Mouse (Mus musculus) megakaryocyte, embryonic 14.5 days (primary cell): ENCODE measurements around the gene Nsun2. TPM values are rescaled to one million over a fixed set of nuclear protein-coding genes. Genes with fewer than 3 reads are reported as not detected.
A peak's percentile ranks its signal among the peaks of the same experiment; 100 is the strongest.
"Not testable (repeated sequence)": the region's sequence is repeated elsewhere in the genome, so short reads cannot be mapped to it uniquely, and the experiment has no call there.

ENCODE experiments used
- H3K27me3 ChIP-seq: replicated peaks from 2 replicates; pipeline ENCODE3; 2012; ENCODE audit warnings: inconsistent platforms
- H3K36me3 ChIP-seq: replicated peaks from 2 replicates; pipeline ENCODE3; 2012; ENCODE audit warnings: low read length, inconsistent platforms, mixed read lengths
- H3K4me1 ChIP-seq: 2 replicates; pipeline ENCODE4 v1.6.1; 2012; ENCODE audit warnings: inconsistent platforms
- H3K4me3 ChIP-seq: replicated peaks from 2 replicates; pipeline ENCODE3; 2012; ENCODE audit warnings: moderate library complexity, mild to moderate bottlenecking, inconsistent platforms
- H3K9me3 ChIP-seq: 2 replicates; pipeline ENCODE4 v1.6.1; 2012; ENCODE audit warnings: inconsistent platforms
- FLI1 ChIP-seq: IDR thresholded peaks from 2 replicates; pipeline ENCODE4 v1.6.1; 2012; ENCODE audit warnings: low read length, inconsistent platforms, mixed read lengths
- GATA1 ChIP-seq: IDR thresholded peaks from 3 replicates; pipeline ENCODE4 v1.6.1; 2012; ENCODE audit warnings: mixed read lengths, low read length, inconsistent platforms, borderline replicate concordance
- polyA plus RNA-seq: library from polyadenylated mRNA; stranded (reverse); fragments of >175 nt; gene quantifications from 2 replicates; pipeline ENCODE4 v1.2.3, GENCODE M21; 2012; ENCODE audit warnings: low replicate concordance; ENCODE audit not compliant: insufficient read depth

The Nsun2 gene
- polyA plus RNA-seq, 1 experiment, result 18.8 TPM

DNA sequence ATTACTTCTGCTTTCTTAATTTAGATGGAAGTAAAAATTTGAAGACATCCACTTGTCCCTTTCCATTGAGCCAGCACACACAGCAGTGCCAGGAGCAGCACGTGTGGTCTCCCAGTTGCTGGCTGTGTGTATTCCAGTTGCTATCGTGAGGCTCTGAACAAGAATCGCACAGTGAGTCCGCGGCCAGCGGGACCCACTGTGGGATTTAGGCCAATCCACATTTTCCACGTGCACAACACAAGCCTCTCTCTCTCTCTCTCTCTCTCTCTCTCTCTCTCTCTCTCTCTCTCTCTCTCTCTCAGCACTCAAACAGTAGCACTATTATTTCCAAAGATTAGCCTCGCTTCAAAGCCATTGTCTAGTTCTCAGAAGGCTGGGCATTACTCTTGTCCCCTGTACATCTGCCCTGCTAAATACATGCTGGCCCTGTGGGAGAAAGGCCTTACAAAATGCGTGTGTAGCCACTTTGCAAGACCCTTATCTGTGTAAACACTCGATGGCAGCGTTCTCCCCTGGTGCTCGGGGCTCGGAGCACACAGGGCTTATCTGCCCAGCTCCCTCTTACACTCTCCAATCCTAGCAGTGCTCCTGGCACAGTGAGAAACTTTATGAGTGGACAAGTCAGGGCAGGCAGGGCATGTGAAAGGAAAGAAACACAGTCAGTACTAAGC lies 25.9 kb downstream of the Nsun2 start:
- H3K4me1 ChIP-seq, result 0 out of 2 replicates have a peak, but pooled peaks cover 3% of the 10 kb centered on the region
- TF ChIP-seq GATA1 (no peak), FLI1 (no peak)
- no peaks in the 10 kb centered on the region for H3K9me3 ChIP-seq
- no peaks in the 10 kb centered on the region for H3K36me3 ChIP-seq
- peaks cover 8% of the 10 kb centered on the region for H3K27me3 ChIP-seq
- H3K4me3 ChIP-seq, result no peak overlapping the region

DNA sequence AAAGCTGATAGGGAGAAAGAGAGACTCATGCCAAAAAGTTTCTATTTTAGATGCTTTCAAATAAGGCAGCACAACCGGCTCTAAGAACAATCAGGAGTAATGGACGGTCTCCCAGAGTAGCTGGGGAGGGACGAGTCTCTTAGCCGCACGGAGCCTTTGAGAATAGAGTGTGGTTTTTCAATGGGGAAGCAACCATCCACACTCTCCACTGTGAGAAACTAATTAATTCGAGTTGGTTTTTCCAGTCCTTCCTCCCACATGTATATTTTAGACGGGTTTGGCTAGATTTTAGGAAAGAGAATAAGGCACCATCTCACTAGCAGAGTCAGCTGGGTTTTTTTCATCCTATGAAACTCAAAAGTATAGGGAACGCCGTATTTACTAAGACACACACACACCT lies 28.5 kb downstream of the Nsun2 start:
- peaks cover 8% of the 10 kb centered on the region for H3K27me3 ChIP-seq
- H3K36me3 ChIP-seq, result no peaks in the 10 kb centered on the region
- H3K4me1 ChIP-seq, result 0 out of 2 replicates have a peak, but pooled peaks cover 3% of the 10 kb centered on the region
- H3K4me3 ChIP-seq, result no peak overlapping the region
- no peak for TF ChIP-seq FLI1
- TF ChIP-seq GATA1, result no peak
- H3K9me3 ChIP-seq, result no peaks in the 10 kb centered on the region

DNA sequence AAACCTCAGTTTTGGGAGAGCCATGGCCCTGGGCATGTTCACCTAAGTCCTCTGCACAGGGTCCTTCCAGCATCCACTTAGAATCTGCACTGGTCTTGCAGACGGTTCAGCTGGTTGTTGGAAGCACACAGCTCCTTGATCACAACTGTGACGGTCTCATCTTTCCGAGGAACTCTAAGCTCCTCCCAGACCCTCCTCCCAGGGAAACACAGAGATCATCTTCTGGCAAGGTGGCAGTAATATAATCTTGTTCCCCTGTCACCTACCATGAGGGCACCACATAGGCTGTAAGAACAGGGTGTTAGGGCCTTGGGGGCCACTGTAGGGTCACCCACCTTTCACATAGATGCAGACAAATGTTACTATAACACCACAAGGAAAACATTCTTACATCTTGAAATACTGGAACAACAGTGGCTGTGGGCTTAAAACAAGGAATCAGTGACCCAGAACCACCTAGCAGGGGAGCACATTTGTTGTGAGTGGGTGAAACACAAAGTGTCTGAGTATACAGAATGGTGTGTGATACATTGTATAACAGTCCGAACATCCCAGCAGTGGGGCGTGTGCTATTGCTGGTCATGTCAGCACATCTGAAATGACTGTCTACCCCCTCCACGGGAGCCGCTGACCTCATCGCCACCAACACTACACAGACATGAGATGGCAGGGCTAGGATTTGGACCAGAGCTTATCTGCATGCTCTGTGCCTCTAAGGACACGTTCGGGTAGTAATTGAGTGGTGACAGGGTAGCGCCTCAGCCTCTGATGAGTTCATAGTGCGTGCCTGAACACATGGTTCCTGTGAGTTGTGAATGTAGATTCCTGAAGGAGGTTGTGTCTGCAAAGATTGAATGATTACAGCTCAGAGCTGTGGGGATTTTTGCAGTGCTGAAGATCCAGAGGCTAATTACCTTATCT lies 29.4 kb downstream of the Nsun2 start:
- Histone ChIP-seq H3K4me3 (peak overlapping the region; percentile 2), H3K4me1 (0 out of 2 replicates have a peak, but pooled peaks cover 3% of the 10 kb centered on the region), H3K36me3 (no peaks in the 10 kb centered on the region), H3K27me3 (peaks cover 6% of the 10 kb centered on the region), H3K9me3 (no peaks in the 10 kb centered on the region)
- no peak for TF ChIP-seq GATA1
- TF ChIP-seq FLI1, result no peak

DNA sequence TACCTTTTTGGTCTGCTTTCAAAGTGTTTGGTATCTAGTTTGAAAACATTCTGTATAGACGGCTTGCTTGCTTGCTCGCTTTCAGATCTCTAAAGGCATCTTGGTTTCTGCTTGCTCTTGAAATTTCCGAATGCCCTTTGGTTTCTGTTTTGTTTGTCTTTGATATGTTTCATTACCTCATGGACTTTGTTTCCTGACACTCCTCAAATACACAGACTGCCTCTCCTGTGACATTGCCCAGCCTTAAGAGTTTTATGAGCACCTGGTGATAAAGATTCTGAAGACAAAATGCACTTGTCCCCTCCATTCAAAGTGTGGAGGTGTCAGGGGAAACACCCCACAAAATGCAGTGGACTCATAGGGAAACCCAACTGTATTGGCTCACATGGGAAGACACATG lies 30.4 kb downstream of the Nsun2 start:
- Histone ChIP-seq H3K27me3 (peaks cover 3% of the 10 kb centered on the region), H3K9me3 (no peaks in the 10 kb centered on the region), H3K4me3 (no peak overlapping the region), H3K36me3 (no peaks in the 10 kb centered on the region), H3K4me1 (0 out of 2 replicates have a peak, but pooled peaks cover 3% of the 10 kb centered on the region)
- no peak for TF ChIP-seq GATA1
- no peak for TF ChIP-seq FLI1

DNA sequence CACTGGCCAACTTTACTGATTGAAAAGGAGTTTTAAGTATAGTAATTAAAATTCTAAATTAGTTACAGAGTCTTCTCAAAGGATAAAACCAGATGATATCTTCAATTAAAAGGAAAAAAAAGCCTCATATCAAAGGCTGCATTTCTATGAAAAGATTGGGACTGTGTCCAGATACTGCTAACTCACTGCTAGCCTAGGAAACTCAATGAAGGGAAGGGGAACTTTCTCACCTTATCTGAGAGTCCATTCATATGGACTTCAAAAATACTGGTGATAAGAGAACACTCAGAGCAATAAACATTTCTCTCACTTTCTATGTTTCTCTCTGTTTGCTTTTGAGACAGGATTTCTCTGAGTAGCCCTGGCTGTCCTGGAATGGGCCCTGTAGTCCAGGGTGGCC lies 31.0 kb downstream of the Nsun2 start:
- Histone ChIP-seq H3K36me3 (no peaks in the 10 kb centered on the region), H3K27me3 (peaks cover 3% of the 10 kb centered on the region), H3K4me1 (0 out of 2 replicates have a peak, but pooled peaks cover 2% of the 10 kb centered on the region), H3K9me3 (no peaks in the 10 kb centered on the region), H3K4me3 (no peak overlapping the region)
- TF ChIP-seq GATA1 (no peak), FLI1 (no peak)

DNA sequence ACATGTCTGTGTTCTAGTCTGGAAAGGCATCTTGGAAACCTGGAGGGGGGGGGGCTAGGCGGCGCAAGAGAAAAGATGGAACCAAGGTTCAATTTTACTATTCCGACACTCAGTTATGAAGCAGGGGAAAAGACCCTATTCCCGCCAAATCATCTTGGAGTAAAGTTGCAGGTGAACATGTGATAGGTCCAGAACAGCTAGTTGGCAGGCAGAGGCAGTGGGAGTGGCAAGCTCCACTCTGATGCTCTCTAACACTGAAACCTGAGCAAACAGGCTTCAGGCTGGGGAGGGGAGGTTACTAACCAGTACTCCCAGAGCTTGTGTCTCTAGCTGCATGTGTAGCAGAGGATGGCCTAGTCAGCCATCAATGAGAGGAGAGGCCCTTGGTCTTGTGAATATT lies 31.9 kb downstream of the Nsun2 start:
- not testable (repeated sequence) for H3K36me3 ChIP-seq, H3K27me3 ChIP-seq, H3K9me3 ChIP-seq, H3K4me3 ChIP-seq, H3K4me1 ChIP-seq

DNA sequence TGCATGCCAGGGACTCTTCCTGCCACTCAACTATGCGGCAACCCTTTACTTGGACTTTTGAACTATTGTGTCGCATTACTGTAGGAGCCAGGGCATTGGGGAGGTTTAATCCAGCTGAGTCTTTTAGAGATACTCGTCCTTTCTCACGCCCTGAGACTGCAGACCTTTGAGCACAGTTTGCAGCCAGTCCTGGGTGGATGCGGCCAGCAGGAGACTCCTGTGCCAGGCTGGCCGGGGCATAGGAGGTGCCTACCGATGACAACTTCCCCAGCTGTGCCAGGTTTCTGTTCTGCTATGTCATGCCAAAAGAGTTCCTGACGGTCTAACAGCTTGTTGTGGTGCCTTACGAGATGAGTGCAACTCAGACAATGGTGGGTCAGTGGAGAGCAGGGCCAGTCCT lies 35.7 kb downstream of the Nsun2 start:
- Histone ChIP-seq H3K4me3 (no peak overlapping the region), H3K36me3 (no peaks in the 10 kb centered on the region), H3K9me3 (no peaks in the 10 kb centered on the region), H3K4me1 (no peaks in the 10 kb centered on the region), H3K27me3 (no peaks in the 10 kb centered on the region)
- TF ChIP-seq GATA1, result no peak
- TF ChIP-seq FLI1, result no peak

DNA sequence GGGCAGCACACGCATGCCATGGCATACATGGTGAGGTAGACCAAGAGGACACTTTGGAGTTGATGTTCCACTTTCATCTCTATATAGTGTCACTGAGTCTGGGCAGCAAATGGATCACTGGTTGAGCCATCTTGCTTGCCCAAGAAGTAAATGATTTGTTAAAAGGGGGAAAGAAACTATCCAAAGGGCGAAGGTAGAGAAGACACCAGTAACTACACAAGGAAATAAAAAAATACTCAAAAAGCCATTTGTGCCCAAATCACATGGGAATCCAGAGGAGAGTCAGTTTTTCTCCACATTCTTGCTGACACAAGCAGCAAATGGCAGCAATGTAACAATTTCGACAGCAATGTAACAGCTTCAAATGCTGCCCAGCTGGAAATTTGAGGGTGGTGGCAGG lies 39.0 kb downstream of the Nsun2 start:
- no peak overlapping the region for H3K4me3 ChIP-seq
- H3K27me3 ChIP-seq, result no peaks in the 10 kb centered on the region
- H3K9me3 ChIP-seq, result no peaks in the 10 kb centered on the region
- no peak for TF ChIP-seq FLI1
- TF ChIP-seq GATA1, result no peak
- H3K36me3 ChIP-seq, result no peaks in the 10 kb centered on the region
- no peaks in the 10 kb centered on the region for H3K4me1 ChIP-seq

DNA sequence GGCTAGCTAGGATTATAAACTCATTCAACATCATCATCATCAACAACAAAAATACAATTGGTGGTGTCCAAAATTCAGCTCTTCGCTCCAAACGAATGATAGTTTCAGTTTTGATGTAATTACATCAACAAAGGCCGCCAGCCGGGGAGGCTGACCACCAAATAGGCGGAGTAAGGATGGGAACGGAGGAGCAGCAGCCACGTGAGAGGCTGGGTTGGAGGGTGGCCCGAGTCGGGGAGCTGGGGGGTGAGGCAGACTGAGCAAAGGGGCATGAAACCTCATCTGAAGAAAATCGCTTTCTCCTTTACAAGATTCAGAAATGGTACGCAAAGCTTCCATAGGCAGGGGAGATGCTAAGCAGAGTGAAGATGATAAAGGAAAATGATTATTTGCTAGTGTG lies 43.1 kb downstream of the Nsun2 start:
- Histone ChIP-seq H3K36me3 (no peaks in the 10 kb centered on the region), H3K4me1 (no peaks in the 10 kb centered on the region), H3K9me3 (no peaks in the 10 kb centered on the region), H3K27me3 (no peaks in the 10 kb centered on the region), H3K4me3 (no peak overlapping the region)
- no peak for TF ChIP-seq GATA1
- TF ChIP-seq FLI1, result no peak

DNA sequence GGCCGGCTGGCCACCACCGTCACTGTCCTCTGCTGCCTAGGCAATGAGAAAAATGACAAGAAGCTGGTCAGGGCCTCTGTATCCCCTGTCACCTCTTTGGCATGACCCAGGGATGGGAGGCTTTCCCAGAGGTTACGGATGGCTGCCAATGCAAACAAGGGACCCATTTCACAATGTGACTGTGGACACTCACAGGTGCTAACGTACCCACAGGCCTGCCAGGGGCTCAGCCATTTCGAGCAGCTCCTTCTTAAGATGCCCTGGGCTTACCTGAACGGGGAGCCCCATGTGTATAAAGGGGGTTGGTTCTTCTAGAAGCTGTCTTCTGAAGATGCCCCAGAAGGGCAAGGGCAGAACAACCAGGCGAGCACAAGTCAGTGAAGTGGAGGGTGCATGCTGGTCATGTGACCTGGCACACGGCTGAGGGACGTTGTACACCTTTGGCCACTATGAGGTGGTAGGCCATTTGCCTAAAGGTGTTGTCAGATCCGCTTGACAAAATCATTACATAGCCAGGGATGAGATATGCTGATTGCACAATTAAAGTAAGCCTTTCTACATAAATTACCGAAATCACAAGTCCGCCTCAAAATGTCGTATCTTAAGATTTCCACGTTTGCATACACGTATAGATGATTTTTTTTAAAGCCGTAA lies 43.8 kb downstream of the Nsun2 start:
- Histone ChIP-seq H3K4me1 (no peaks in the 10 kb centered on the region), H3K9me3 (no peaks in the 10 kb centered on the region), H3K36me3 (no peaks in the 10 kb centered on the region), H3K27me3 (no peaks in the 10 kb centered on the region), H3K4me3 (no peak overlapping the region)
- TF ChIP-seq FLI1 (no peak), GATA1 (no peak)
